Mouse (Mus musculus) MEL (cell line): ENCODE measurements around the gene Hmox1. TPM values are rescaled to one million over a fixed set of nuclear protein-coding genes. Genes with fewer than 3 reads are reported as not detected.

Experiments
- DNase-seq: peaks from one replicate; pipeline ENCODE4 v3.0.0; 2011; ENCODE audit warnings: low read depth, low spot score
- H3K27ac ChIP-seq: 2 replicates; pipeline ENCODE4 v1.5.1; 2012; ENCODE audit warnings: low read depth, mild to moderate bottlenecking, control low read depth, low read length, moderate library complexity; ENCODE audit not compliant: control insufficient read depth
- H3K27me3 ChIP-seq, 2 experiments: fragments of 150-350 bp in 1 of 2; sonication (generic) in 1 of 2; 2 replicates each; pipeline ENCODE4 v1.6.1; 2012; ENCODE audit warnings: low read length in 2 of 2, mild to moderate bottlenecking in 2 of 2, improper control_type of control experiment in 1 of 2, moderate library complexity in 1 of 2; ENCODE audit not compliant: insufficient read depth in 2 of 2, control insufficient read depth in 1 of 2
- H3K36me3 ChIP-seq, 2 experiments: 2 replicates each; pipeline ENCODE4 v1.6.1; 2012 to 2014; ENCODE audit warnings: low read length in 2 of 2, improper control_type of control experiment in 1 of 2, inconsistent platforms in 1 of 2, mild to moderate bottlenecking in 1 of 2; ENCODE audit not compliant: insufficient read depth in 2 of 2, control insufficient read depth in 1 of 2
- H3K4me1 ChIP-seq, 2 experiments: fragments of 150-350 bp in 1 of 2; sonication (generic) in 1 of 2; 2 replicates each; pipeline ENCODE4 v1.6.1; 2012; ENCODE audit warnings: low read length in 2 of 2, improper control_type of control experiment in 1 of 2, mild to moderate bottlenecking in 1 of 2; ENCODE audit not compliant: insufficient read depth in 2 of 2, control insufficient read depth in 1 of 2
- H3K4me3 ChIP-seq, 2 experiments: fragments of 150-350 bp in 1 of 2; sonication (generic) in 1 of 2; 2 replicates each; pipeline ENCODE4 v1.5.1; 2012; ENCODE audit warnings: low read depth in 2 of 2, low read length in 2 of 2, mild to moderate bottlenecking in 2 of 2, moderate library complexity in 2 of 2, control low read depth in 1 of 2, improper control_type of control experiment in 1 of 2; ENCODE audit not compliant: control insufficient read depth in 1 of 2, insufficient read depth in 1 of 2
- H3K79me2 ChIP-seq: 2 replicates; pipeline ENCODE4 v1.6.1; 2012; ENCODE audit warnings: mild to moderate bottlenecking, low read length, moderate library complexity; ENCODE audit not compliant: control insufficient read depth, poor library complexity, insufficient read depth
- H3K9ac ChIP-seq: 2 replicates; pipeline ENCODE4 v1.6.1; 2012; ENCODE audit warnings: low read depth, mild to moderate bottlenecking, control low read depth, low read length, moderate library complexity; ENCODE audit not compliant: control insufficient read depth, poor library complexity, severe bottlenecking
- H3K9me3 ChIP-seq: fragments of 150-350 bp; sonication (generic); replicated peaks from 2 replicates; pipeline ENCODE4 v1.6.1; 2012; ENCODE audit warnings: mild to moderate bottlenecking, low read length, improper control_type of control experiment, moderate library complexity; ENCODE audit not compliant: insufficient read depth
- GABPA ChIP-seq: IDR thresholded peaks from 2 replicates; pipeline ENCODE4 v1.6.1; 2012; ENCODE audit warnings: low read depth, mild to moderate bottlenecking, inconsistent platforms, low read length, improper control_type of control experiment, moderate library complexity
- KAT2A ChIP-seq: conservative IDR thresholded peaks from 2 replicates; pipeline ENCODE4 v1.6.1; 2012; ENCODE audit warnings: low read depth, low read length, improper control_type of control experiment, inconsistent platforms
- MYB ChIP-seq: IDR thresholded peaks from 2 replicates; pipeline ENCODE4 v1.6.1; 2011; ENCODE audit warnings: mild to moderate bottlenecking, low read depth, low read length, improper control_type of control experiment
- POLR2A ChIP-seq, 2 experiments: IDR thresholded peaks; 2 replicates each; pipeline ENCODE4 v1.6.1; 2011 to 2012; ENCODE audit warnings: low read length in 2 of 2, mild to moderate bottlenecking in 2 of 2, control low read depth in 1 of 2, improper control_type of control experiment in 1 of 2, low read depth in 1 of 2, moderate library complexity in 1 of 2; ENCODE audit not compliant: control insufficient read depth in 1 of 2, insufficient read depth in 1 of 2, poor library complexity in 1 of 2
- USF1 ChIP-seq: IDR thresholded peaks from 2 replicates; pipeline ENCODE4 v1.6.1; 2014; ENCODE audit warnings: low read depth, mild to moderate bottlenecking, inconsistent platforms, low read length, improper control_type of control experiment, moderate library complexity
- polyA plus RNA-seq, 2 experiments: library from polyadenylated mRNA; stranded (reverse) in 1 of 2; unstranded in 1 of 2; fragments of >175 nt in 1 of 2; fragments of >200 nt in 1 of 2; gene quantifications; 2 replicates each; pipeline versions ENCODE4 v1.2.1 to v1.2.4; 2012; ENCODE audit warnings: low replicate concordance in 2 of 2, low read depth in 1 of 2; ENCODE audit not compliant: insufficient read length in 2 of 2, insufficient read depth in 1 of 2, missing spikeins in 1 of 2
- total RNA-seq: library from RNA; depleted of rRNA; stranded (reverse); fragments of 300-350 nt; gene quantifications from 2 replicates; pipeline ENCODE4 v1.2.3, GENCODE M21; 2012; rRNA removed

Gene Hmox1
- total and polyA plus RNA-seq, 3 experiments: 11.1 to 72.4 TPM; not detected in 1

- no peaks in the 10 kb centered on the region for H3K9me3 ChIP-seq
- H3K36me3 ChIP-seq: peaks cover 0 to 12% of the 10 kb centered on the region in 2 experiments; a peak in 2 of 4 replicates
- TF ChIP-seq GABPA: no peak
- no peak for TF ChIP-seq POLR2A (IDR thresholded peaks at IDR 0.05; ENCODE audit: control insufficient read depth in 1 of 2, insufficient read depth in 1 of 2, low read depth in 1 of 2, low read length in 2 of 2, poor library complexity in 1 of 2)
- TF ChIP-seq MYB: no peak
- TF ChIP-seq USF1: no peak
- no peak for TF ChIP-seq KAT2A
- no peak overlapping the region for H3K9ac ChIP-seq
- DNase-seq: no peak
- H3K27me3 ChIP-seq: no peaks in the 10 kb centered on the region
- H3K27ac ChIP-seq: no peak overlapping the region
- H3K4me3 ChIP-seq: no peak overlapping the region
- peaks cover 19 to 20% of the 10 kb centered on the region in 2 experiments for H3K4me1 ChIP-seq
- H3K79me2 ChIP-seq: no peaks in the 10 kb centered on the region
Observed at GRCm38 (mm10) chr8:75137536-75137935, 44.1 kb downstream of the Hmox1 start.

Other genes starting within 250 kb of the Hmox1 start
- gene Isx, start 220.4 kb upstream of the Hmox1 start, total RNA-seq: not detected in 2 replicates
- not detected for gene Isx, start 220.4 kb upstream of the Hmox1 start, polyA plus RNA-seq
- 21.8 and 22.8 TPM in 2 replicates for gene Hmgxb4, start 100.3 kb upstream of the Hmox1 start, total RNA-seq
- gene Hmgxb4, start 100.3 kb upstream of the Hmox1 start, polyA plus RNA-seq: 10 to 100 TPM in 1 of 2 experiments, not detected in 1; 32.6 TPM
- gene Tom1, start 59.9 kb upstream of the Hmox1 start, total RNA-seq: 17.6 and 18.0 TPM in 2 replicates
- 10 to 100 TPM in 1 of 2 experiments, not detected in 1; 32.6 TPM for gene Tom1, start 59.9 kb upstream of the Hmox1 start, polyA plus RNA-seq
- 355 and 397 TPM in 2 replicates for gene Mcm5, start 15.9 kb downstream of the Hmox1 start, total RNA-seq
- gene Mcm5, start 15.9 kb downstream of the Hmox1 start, polyA plus RNA-seq: 100 to 1,000 TPM in 1 of 2 experiments, not detected in 1; 459 TPM
- gene Rasd2, start 120.3 kb downstream of the Hmox1 start, total RNA-seq: not detected in 2 replicates
- not detected for gene Rasd2, start 120.3 kb downstream of the Hmox1 start, polyA plus RNA-seq